Mouse (Mus musculus): Measurements from ENCODE around the gene Prkag1.

Gene Prkag1

DNA sequence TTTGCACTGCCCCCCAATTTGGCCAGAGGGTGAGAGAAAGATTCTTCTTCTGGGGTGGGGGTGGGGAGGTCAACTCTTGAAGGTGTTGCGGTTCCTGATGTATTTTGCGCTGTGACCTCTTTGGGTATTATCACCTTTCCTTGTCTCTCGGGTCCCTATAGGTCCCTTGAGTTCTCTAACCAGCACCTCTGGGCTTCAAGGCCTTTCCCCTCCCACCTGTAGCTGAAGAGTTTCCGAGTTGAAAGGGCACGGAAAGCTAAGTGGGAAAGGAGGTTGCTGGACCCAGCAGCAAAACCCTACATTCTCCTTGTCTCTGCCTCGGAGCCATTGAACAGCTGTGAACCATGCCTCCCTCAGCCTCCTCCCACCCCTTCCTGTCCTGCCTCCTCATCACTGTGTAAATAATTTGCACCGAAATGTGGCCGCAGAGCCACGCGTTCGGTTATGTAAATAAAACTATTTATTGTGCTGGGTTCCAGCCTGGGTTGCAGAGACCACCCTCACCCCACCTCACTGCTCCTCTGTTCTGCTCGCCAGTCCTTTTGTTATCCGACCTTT is 38.1 kb downstream of the Prkag1 start:
- DNase-seq (ENCODE audit: low read depth): no peak

DNA sequence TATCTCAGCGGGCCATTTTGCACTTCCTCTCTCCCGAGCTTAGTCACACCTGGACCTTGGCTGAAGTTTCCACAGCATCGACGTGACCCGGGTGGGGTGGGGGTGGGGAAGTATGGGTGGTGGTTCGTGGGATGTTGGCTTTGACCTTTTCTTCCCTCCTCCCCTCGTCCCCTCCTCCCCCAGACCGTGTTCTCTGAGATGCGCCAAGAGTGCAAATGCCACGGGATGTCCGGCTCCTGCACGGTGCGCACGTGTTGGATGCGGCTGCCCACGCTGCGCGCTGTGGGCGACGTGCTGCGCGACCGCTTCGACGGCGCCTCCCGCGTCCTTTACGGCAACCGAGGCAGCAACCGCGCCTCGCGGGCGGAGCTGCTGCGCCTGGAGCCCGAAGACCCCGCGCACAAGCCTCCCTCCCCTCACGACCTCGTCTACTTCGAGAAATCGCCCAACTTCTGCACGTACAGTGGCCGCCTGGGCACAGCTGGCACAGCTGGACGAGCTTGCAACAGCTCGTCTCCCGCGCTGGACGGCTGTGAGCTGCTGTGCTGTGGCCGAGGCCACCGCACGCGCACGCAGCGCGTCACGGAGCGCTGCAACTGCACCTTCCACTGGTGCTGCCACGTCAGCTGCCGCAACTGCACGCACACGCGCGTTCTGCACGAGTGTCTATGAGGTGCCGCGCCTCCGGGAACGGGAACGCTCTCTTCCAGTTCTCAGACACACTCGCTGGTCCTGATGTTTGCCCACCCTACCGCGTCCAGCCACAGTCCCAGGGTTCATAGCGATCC is 38.9 kb downstream of the Prkag1 start:
- DNase-seq (ENCODE audit: low read depth): no peak

DNA sequence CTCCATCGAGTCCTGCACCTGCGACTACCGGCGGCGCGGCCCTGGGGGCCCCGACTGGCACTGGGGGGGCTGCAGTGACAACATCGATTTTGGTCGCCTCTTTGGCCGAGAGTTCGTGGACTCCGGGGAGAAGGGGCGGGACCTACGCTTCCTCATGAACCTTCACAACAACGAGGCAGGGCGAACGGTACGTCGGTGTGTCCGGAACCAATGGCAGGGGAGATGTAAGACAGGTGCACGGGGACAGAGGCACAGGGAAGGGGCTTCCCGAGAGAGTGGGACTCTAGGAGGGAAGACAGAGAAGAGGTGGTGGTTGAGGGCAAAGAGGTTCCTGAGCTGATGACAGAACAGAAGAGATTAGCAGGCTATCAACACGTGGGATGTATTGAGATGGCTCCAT is 39.5 kb downstream of the Prkag1 start:
- no peak for DNase-seq (ENCODE audit: low read depth)

DNA sequence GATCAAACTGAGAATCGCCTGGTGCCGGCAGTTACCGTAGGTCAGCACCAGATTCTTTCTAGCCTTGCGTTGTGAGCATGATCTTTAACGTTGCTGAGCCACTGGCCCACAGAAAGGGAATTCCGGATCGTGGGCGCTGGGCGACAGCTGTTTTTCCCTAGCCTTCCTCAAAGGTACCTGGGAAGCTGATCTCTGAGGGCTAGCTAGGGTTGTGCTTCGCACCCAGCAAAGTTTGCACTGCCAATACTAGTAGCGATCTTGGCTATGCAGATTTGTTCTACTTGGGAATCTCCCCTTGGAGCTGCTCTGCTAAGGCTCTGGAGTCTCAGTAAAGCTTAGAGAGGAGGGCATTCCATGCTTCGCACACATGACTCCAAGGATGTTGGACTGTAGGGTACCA is 40.1 kb downstream of the Prkag1 start:
- no peak for DNase-seq (ENCODE audit: low read depth)

DNA sequence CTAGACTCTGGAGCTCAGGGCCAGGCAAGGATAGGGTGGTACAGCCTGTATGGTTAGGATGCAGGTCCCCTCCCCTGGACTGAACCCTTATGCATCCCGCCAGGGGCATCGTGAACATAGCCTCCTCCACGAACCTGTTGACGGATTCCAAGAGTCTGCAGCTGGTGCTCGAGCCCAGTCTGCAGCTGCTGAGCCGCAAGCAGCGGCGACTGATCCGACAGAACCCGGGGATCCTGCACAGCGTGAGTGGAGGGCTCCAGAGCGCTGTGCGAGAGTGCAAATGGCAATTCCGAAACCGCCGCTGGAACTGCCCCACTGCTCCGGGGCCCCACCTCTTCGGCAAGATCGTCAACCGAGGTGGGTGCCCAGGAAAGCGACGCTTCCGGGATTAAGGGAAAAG is 40.6 kb downstream of the Prkag1 start:
- DNase-seq (ENCODE audit: low read depth): no peak

DNA sequence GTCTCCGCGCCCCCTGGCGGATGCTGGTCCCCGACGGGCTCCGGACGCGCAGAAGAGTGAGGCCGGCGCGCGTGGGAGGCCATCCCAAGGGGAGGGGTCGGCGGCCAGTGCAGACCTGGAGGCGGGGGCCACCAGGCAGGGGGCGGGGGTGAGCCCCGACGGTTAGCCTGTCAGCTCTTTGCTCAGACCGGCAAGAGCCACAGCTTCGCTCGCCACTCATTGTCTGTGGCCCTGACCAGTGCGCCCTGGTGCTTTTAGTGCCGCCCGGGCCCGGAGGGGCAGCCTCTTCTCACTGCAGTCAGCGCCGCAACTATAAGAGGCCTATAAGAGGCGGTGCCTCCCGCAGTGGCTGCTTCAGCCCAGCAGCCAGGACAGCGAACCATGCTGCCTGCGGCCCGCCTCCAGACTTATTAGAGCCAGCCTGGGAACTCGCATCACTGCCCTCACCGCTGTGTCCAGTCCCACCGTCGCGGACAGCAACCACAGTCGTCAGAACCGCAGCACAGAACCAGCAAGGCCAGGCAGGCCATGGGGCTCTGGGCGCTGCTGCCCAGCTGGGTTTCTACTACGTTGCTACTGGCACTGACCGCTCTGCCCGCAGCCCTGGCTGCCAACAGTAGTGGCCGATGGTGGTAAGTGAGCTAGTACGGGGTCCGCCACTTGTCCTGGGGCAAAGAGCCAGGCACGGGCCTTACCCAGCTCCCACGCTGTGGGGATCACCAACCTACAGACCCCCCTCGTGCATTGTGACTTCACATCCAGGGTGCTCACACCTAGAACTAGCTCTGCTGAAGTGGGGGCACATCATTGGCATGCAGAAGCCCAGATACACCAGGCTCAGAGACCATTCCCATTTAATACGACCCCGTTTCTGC is 41.4 kb downstream of the Prkag1 start, which contains the start of gene Wnt1:
TSS of gene Wnt1 (plus strand) at position 197 of the 875 bp plus-strand sequence.
- no peak for DNase-seq (ENCODE audit: low read depth)

DNA sequence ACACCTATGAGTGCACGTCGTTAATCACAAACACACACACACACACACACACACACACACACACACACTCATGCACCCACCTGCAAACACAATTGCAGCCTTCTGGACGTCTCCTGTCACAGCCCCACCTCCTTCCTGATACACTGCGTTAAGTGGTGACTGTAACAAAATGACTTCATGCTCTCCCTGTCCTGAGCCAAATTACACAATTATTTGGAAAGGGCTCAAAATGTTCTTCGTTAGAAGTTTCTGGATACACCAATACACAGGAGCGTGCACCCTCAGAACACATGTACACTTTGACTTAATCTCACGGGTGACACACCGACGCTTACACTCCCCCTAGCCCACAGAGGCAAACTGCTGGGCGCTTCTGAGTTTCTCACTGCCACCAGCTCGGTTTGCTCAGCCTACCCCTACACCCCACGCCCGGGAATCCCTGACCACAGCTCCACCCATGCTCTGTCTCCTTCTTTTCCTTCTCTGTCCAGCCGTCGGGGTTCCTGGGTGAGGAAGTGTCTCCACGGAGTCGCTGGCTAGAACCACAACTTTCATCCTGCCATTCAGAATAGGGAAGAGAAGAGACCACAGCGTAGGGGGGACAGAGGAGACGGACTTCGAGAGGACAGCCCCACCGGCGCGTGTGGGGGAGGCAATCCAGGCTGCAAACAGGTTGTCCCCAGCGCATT is 42.2 kb downstream of the Prkag1 start:
- no peak for DNase-seq (ENCODE audit: low read depth)

DNA sequence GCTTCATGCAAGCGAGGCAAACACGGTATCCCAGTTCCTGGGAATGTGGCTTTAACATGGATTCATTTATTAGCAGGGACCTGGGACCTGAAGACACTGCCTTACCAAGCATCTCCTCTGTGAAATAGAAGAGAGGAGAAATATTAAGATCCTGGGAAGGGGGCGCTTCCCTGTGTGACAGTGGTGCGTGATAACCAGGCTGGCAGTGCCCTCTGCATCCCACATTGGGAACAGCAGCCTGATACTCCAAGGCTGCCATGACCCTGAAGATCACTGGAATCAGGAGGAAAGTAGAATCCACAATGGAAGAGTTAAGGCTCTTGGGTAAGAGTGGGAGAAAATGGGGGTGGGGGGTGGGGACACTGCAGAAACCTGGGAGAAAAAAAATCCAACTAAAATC is 43.4 kb downstream of the Prkag1 start:
- DNase-seq (ENCODE audit: low read depth): no peak

DNA sequence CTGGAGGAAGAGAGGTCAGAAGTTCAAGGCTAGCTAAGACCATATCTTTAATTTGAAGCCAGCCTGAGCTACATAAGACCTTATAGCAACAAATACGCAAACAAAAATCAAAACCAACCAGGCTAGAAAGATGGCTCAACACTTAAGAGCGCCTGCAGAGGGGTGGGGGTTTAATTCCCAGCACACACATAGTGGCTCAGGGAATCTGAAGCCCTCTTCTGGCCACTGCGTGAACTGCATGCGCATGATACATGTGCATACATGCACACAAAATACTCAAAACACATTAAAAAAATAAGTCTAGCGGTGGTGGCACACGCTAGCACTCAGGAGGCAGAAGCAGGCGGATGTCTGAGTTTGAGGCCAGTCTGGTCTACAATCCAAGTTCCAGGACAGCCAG is 45.6 kb downstream of the Prkag1 start:
- no peak for DNase-seq (ENCODE audit: low read depth)

DNA sequence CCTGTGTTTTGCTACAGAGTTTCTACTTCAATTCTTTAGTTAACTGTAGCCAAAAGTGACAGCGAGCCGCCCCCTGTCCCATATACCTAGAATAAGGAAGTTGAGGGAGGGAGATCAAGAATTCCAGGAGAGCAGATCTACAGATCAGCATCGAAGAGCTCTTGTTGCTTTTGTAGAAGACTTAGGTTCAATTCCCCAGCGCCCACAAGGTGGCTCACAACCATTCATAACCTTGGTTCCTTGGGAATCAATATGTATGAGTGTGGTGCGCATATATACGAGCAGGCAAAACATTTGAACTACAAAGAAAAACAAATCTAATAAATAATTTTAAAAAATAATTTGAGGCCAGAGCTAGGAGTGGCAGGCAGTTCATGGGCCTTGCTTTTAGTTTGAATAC is 50.2 kb downstream of the Prkag1 start:
- no peak for DNase-seq (ENCODE audit: low read depth)

DNA sequence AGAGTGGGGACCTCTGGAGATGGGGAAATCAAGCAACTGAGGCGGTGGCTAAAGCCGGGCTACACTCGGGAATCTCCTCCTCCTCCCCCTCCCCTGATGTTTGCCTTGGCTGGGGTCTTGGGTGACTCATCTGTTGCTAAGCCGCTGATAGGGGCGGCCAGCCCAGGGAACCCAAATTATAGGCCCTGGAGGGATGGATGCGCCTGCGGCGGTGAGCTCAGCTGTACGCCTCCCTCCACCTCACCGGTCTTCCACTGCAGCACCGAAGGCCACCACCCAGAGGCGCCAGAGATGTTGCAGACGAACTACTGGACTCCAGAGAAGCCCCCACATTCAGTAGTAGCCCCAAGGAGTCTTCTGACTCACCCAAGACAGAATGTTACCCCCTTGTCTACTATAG is 50.7 kb downstream of the Prkag1 start:
- DNase-seq (ENCODE audit: low read depth): no peak

DNA sequence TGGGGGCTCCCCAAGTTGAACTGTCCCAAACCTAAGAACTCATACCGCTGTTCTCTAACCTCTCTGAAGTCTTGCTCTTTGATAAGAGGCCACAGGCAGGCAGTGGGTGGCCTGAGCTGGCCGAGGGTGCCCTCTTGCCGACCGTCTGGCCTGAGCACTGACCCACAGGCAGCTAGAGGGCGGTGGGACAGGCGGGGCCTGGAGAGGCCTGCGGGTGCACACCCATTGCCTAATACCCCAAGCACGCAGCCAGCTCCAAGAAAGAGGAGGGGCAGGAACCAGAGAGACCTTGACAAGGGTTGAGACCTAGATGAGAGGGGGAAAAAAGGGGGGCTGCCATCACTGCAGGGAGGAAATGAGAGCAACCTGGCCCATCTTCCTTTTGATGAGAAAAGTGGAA is 51.2 kb downstream of the Prkag1 start:
- peak; percentile 64 for DNase-seq (ENCODE audit: low read depth)

DNA sequence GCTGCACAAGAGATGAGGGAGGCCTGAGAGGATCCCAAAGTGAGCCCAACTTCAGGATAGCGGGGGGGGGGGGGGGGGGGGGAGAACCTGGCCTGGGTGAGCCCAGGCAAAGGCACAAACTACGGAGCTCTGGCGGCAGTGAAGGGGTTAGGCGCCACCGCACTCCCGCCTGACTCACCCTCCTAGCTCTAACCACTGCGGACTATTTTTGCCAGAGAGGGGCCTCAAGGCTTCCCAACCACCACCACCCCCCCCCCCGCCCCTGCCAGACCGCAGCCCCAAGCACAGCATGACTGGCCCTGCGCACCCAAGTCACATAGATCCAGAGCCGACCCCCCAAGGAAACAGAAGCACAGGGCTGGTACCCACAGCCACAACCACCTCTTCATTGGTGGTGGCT is 52.5 kb downstream of the Prkag1 start:
- no peak for DNase-seq (ENCODE audit: low read depth)

DNA sequence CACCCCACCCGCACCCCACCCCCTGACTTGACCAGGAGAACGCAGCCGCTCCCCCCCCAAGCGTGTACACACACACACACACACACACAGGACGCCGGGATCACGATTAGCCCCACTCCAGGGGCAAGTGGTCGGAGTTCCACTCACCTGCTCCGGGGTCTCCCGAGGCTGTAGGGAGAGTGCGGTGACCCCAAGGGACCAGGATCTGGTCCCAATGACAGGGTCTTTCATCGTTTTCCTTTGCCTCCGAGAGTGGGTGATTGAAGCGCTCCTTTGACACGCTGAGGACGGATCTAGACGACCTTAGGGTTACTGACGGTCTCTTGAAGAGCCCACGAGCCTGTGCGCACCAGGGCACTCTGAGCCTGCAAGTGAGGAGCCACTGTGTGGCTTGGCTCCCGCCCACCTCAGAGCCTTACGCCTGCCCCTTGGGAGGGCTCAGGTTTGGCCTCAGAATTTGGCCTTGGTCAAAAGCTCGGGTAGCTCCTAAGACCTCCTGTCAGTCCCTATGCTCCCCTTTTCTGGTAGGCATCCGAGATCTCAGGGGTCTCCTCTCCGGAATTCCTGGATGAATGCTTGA is 53.0 kb downstream of the Prkag1 start:
- DNase-seq (ENCODE audit: low read depth): no peak

DNA sequence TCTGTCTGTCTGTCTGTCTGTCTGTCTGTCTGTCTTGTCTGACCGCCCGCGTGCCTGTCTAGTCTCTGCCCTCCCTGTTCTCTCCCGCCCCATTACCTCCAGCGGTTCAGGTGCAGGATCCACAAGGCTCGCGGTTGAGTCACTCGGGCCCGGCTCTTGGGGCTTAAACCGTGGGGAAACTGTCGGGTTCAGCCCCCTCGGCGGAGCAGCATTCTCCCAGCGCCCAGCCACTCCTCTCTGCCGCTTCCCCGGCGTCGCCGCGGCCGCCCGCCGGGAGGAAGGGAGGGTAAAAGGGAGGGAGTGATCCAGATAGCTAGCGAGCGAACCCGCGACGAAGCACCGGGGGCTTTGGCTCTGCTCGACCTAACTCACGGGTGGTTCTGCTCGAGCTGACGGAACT is 53.6 kb downstream of the Prkag1 start, which contains the start of gene Wnt10b:
TSS of gene Wnt10b (minus strand) at position 389 of the 400 bp plus-strand sequence.
- no peak for DNase-seq (ENCODE audit: low read depth)

DNA sequence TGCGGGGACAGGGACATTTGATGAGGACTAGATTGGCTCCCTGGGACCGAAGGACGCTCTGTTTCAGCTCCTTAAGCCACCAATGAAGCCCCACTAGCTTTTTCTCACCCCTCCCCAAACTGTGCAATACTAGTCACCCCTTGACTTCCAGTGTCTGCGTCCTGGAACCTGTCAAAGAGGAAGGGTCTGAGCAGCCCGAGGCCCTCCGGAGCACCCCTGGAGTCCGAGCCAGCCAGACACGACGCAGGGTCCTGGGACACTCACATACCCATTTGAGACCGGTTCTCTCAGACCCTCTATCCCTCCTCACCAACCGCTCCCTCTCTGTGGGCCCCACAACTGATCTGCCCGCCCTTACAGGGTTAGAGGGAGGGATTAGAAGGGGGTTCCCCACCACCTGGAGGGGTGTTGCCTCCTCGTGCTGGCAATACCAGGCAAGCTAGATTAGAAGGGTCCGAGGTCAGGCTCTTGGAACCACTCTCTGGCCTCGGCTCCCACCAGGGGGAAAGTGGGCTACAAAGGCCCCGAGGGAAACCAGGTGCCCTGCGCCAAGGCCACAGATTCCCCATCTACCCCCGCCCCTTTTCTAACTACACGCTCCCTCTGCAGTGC is 54.2 kb downstream of the Prkag1 start:
- no peak for DNase-seq (ENCODE audit: low read depth)

DNA sequence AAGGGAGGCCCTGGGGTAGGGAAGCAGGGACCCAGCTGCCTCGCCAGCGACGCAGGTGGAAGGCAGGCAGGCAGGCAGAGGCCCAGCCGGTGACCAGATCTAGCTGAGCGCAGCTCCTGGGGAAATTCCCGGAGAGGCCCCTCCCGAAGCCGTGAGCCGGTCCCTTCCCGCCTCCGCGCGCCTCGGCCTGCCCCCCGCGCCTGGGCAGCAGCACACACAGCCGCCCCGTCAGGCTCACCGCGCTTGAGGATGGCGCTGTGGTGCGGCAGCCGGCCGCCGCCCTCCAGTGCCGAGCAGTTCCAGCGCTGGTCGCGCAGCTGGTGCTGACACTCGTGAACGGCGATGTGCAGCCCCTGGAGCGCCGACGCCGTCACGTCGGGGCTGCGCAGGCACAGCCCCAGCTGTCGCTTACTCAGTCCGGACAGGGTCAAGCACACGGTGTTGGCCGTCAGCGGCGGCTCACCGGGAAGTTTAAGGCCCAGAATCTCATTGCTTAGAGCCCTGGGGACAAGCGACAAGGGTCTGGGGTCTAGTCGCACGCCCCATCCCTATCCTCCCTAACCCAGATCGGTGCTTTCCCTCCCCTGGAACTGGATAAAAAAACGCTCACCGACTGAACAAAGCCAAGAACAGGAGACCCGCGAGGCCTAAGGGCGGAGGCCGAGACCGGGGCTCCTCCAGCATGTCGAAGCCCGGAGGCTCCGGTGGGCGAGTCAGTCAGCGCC is 54.9 kb downstream of the Prkag1 start:
- DNase-seq (ENCODE audit: low read depth): no peak

DNA sequence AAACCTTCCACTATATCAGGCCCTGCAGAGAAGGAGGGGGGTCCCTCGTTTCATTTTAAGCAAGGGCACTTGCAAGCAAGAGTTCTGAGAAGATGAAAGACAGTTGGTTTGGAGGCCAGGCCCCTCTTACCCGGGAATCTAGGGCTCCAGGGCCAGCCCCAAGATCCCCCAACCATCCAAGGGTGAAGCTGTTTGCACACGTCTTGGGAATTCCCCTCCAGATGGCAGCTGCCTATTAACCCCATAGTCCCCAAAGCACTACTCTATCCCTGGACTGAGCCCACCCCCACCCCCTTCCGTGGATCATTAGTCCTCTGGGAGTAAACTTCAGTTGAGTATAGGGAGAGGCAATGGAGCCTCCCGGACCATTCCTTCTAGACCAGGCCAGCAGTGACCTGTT is 55.8 kb downstream of the Prkag1 start:
- no peak for DNase-seq (ENCODE audit: low read depth)

DNA sequence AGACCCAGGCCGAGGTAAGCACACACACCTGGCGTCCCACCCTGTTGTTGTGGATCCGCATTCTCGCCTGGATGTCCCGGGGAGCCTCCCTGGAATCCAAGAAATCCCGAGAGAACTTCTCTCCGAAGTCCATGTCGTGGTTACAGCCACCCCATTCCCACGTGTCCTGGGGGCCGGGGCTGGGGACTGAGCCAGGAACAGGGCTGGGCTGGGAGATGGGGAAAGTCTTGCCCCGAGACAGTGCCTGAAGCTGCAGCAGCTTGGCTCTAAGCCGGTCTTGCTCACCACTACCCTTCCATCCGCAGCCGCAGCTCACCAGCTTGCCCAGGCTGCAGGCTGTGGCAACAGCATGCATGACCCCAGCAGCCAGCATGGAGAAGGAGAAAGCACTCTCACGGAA is 57.2 kb downstream of the Prkag1 start:
- DNase-seq (ENCODE audit: low read depth): no peak

DNA sequence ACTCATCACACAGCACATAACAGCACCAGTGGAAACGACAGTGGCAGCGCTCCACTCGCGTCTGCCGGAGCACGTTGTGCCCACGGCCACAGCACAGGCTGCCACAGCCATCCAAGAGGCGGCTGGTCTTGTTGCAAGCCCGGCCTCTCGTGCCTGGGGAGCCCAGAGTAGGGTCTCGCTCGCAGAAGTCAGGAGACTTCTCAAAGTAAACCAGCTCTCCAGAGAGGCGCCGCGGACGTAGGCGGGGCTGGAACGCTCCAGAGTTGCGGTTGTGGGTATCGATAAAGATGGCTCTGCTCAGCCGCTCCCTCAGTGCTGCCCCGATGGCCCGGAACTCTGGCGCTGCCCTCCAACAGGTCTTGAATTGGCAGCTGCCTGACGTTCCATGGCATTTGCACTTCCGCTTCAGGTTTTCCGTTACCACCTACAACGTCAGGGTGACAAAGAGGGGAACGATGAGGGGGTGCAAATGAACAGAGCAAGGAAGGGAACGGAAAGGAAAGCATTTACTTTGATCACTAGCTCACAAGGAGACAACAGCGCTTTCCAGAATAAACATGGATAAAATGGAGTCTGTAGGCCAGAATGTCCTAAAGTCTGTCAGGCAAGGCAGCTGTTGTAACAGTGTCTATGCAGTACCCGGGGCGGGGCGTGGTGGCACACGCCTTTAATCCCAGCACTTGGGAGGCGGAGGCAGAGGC is 58.7 kb downstream of the Prkag1 start:
- no peak for DNase-seq (ENCODE audit: low read depth)

All from fibroblast of lung, adult 2 months (primary cell).